Mouse (Mus musculus) liver, adult 2 months (tissue): Measurements from ENCODE around the gene Cdca4.

Experiments used
- CTCF ChIP-seq: fragments of 200-500 bp; IDR thresholded peaks from 2 replicates; pipeline ENCODE4 v1.5.1; 2011; ENCODE audit warnings: low read depth, low read length, control low read depth
- POLR2A ChIP-seq: fragments of 200-500 bp; IDR thresholded peaks from 2 replicates; pipeline ENCODE4 v1.6.1; 2011; ENCODE audit warnings: low read length, control low read depth; ENCODE audit not compliant: insufficient read depth; ENCODE audit errors: extremely low read depth

DNA sequence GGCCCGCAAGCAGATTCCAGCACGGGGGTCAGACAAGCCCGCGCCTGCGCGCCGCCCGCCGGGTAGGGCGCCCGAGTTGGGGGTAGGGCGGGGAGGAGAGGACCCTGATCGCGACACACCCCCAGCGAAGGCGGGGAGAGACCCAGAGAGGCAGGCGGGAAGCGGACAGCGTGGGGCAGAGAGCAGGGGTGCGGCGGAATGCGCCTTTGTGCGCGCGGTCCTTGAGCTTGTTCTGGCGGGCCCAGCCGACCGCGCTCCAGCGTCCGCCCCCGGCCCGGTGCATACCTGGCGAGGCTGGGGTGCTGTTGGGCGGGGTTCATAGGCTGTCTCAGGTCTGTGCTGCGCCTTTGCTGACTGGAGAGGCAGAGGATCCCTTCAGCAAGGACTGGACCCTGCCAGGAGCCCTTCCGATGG, 48.4 kb upstream of the Cdca4 start:
- TF ChIP-seq POLR2A (no peak), CTCF (no peak)
